Mouse (Mus musculus) limb, embryonic 11.5 days (tissue): ENCODE measurements at regions not wholly inside any gene's neighbourhood (a gene's known extent, or its start where the extent isn't known, plus 50 kb on each side); places are given as distances from the start of the nearest gene placed in this dataset.

ENCODE experiments used
- ATAC-seq: fragments of 200-750 bp; cut with Nextera tagmentation; 2 replicates; pipeline ENCODE4 v1.8.0; 2017; ENCODE audit warnings: low read depth; ENCODE audit not compliant: insufficient number of reproducible peaks, low FRiP score, low TSS enrichment
- DNase-seq: peaks from one replicate; pipeline ENCODE4 v3.0.0-alpha.2; 2015; ENCODE audit warnings: low spot score
- H3K27ac ChIP-seq: fragments of 300-500 bp; sonication (generic); replicated peaks from 2 replicates; pipeline ENCODE4 v1.5.1; 2014; ENCODE audit warnings: low read depth, mild to moderate bottlenecking, low read length
- H3K27me3 ChIP-seq: fragments of 300-500 bp; sonication (generic); 2 replicates; pipeline ENCODE4 v1.6.1; 2014; ENCODE audit warnings: mild to moderate bottlenecking, low read length, mixed read lengths; ENCODE audit not compliant: control insufficient read depth, insufficient read depth
- H3K36me3 ChIP-seq: fragments of 300-500 bp; sonication (generic); 2 replicates; pipeline ENCODE4 v1.6.1; 2014; ENCODE audit warnings: mild to moderate bottlenecking, low read length, moderate library complexity, mixed read lengths; ENCODE audit not compliant: control insufficient read depth, insufficient read depth
- H3K4me1 ChIP-seq: fragments of 300-500 bp; sonication (generic); 2 replicates; pipeline ENCODE4 v1.6.1; 2014; ENCODE audit warnings: low read length, mixed read lengths; ENCODE audit not compliant: control insufficient read depth, insufficient read depth
- H3K4me2 ChIP-seq: fragments of 300-500 bp; sonication (generic); 2 replicates; pipeline ENCODE4 v1.6.1; 2014; ENCODE audit warnings: low read depth, mild to moderate bottlenecking, moderate library complexity; ENCODE audit not compliant: severe bottlenecking
- H3K4me3 ChIP-seq: fragments of 300-500 bp; sonication (generic); 2 replicates; pipeline ENCODE4 v1.5.1; 2014; ENCODE audit warnings: low read depth, low read length
- H3K9ac ChIP-seq: fragments of 300-500 bp; sonication (generic); 2 replicates; pipeline ENCODE4 v1.6.1; 2014; ENCODE audit warnings: mild to moderate bottlenecking, low read length
- H3K9me3 ChIP-seq: fragments of 300-500 bp; sonication (generic); 2 replicates; pipeline ENCODE4 v1.6.1; 2016; ENCODE audit warnings: low read length; ENCODE audit not compliant: control insufficient read depth
- WGBS: fragments of 180-500 bp; shearing (Covaris S2); extraction: QIAGEN DNeasy Blood & Tissue Kit; methylation state at CpG from one replicate; pipeline ENCODE4 v1.1.7; 2014; 5-methylcytosine and 5-hydroxymethylcytosine counted together

DNA sequence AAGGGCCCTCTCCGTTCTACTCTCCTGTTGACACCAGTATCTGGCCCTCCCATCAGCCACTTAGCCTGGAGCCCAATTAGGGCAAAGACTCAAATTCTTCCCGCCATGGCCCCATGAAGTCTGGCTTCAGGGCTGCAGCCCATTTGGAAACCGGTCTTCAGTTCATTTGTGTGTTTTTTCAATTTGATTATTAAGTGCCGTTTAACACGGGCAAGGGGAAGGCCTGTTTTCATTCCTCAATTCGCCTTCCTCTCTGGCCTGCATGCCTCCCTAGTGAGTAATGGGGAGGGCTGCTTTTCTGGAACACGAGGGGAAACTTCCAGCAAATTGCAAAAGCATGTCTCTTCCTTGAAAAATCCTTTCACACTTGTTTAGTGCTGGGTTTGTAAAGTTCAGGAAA lies 89.1 kb upstream of the Rbpj start:
- no peak overlapping the region for H3K4me2 ChIP-seq
- no peaks in the 10 kb centered on the region for H3K36me3 ChIP-seq
- no peaks in the 10 kb centered on the region for H3K27me3 ChIP-seq
- H3K9ac ChIP-seq, result no peak overlapping the region
- H3K4me1 ChIP-seq, result peaks cover 30% of the 10 kb centered on the region
- H3K9me3 ChIP-seq, result no peaks in the 10 kb centered on the region
- no peak for ATAC-seq
- no peak overlapping the region for H3K4me3 ChIP-seq
- H3K27ac ChIP-seq, result no peak overlapping the region
- WGBS, result 8% methylated on average over 7 of the region's 7 CpGs
- DNase-seq, result peak; percentile 47

DNA sequence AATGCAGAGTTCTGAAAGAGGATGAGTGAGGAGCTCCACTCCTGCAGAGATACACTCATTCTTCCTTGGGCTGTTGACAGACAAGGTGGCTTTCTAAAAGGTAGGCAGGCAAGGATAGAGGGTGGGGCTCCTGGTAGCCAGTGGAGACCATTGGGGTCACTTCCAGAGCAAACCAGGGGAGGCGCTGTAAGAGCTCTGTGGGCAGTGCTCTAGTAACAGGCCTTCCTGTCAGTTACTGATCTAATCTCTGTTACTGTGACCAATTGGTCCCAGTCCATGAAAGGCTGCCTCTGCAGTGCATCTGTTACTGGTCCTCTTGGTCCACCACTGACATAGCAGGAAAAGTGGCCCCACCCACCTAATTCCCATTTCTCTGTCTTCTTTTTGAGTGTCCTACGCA lies 88.3 kb upstream of the Rbpj start:
- ATAC-seq (no peak), DNase-seq (no peak)
- Histone ChIP-seq H3K27ac (no peak overlapping the region), H3K4me1 (peaks cover 30% of the 10 kb centered on the region), H3K9me3 (no peaks in the 10 kb centered on the region), H3K27me3 (no peaks in the 10 kb centered on the region), H3K4me3 (no peak overlapping the region), H3K4me2 (no peak overlapping the region), H3K9ac (no peak overlapping the region), H3K36me3 (no peaks in the 10 kb centered on the region)
- WGBS, result 75% methylated on average over 2 of the region's 2 CpGs

DNA sequence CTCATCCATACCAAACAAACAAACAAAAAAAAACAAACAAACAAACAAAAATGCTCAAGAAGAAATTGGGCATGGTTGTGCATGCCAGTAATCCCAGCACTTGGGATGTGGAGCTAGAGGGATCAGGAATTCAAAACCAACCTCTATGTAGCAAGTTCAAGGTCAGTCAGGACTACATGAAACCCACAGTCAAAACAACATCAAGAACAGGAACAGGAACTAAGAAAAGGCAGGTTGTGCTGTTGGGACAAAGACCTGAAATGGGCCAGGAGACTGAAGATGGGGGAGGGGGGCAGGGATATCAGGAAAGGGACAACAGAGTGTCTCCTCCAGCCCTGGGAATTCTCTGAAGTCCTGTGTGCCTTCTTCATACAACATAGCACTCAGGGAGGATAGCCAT lies 87.8 kb upstream of the Rbpj start:
- Histone ChIP-seq H3K27ac (no peak overlapping the region), H3K4me1 (peaks cover 30% of the 10 kb centered on the region), H3K9ac (no peak overlapping the region), H3K9me3 (no peaks in the 10 kb centered on the region), H3K27me3 (no peaks in the 10 kb centered on the region), H3K4me2 (no peak overlapping the region), H3K4me3 (no peak overlapping the region), H3K36me3 (no peaks in the 10 kb centered on the region)
- ATAC-seq (no peak), DNase-seq (no peak)

DNA sequence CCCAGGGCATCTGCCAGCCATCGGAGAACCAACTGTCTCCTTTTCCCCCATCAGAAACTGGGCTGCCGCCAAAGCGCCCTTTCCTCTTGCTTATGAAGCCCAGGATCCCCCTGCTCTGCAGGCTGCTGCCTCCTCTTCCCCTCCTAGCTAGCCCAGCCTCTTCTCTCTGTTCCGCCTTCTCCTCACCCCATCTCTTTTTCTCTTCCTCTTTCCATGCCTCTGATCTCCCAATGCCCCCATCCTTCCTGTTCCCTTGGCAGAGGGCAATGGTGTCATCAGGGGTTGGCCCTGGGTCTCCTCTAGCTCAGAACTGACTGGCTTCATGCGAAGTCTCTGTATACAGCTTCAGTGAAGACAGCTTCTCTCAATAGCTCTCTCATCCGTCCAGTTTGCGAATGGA lies 87.4 kb upstream of the Rbpj start:
- WGBS, result 92% methylated on average over 7 of the region's 7 CpGs
- no peak overlapping the region for H3K4me3 ChIP-seq
- H3K36me3 ChIP-seq, result no peaks in the 10 kb centered on the region
- no peak for DNase-seq
- H3K9me3 ChIP-seq, result no peaks in the 10 kb centered on the region
- no peak overlapping the region for H3K27ac ChIP-seq
- no peaks in the 10 kb centered on the region for H3K27me3 ChIP-seq
- H3K4me1 ChIP-seq, result peaks cover 26% of the 10 kb centered on the region
- H3K9ac ChIP-seq, result no peak overlapping the region
- no peak overlapping the region for H3K4me2 ChIP-seq
- no peak for ATAC-seq

DNA sequence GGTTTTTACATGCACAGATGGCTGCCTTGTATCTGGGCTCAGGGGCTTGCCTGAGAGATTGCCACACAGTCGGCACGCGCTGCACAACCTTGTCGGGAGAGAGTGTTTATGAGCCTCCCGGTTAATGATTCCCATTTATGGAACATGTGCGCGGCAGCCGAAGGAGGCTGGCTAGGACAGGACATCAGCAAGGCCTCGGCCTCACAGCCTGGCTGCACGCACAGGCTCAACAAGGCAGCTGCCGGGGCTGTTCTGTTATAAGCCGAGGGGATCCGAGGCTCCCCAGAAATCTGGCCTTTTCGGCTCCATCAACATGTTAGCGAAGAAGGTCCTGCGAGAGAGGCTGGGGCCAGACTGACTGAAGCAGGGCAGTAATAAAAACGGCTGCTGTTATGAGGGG lies 86.3 kb upstream of the Rbpj start:
- peaks cover 26% of the 10 kb centered on the region for H3K4me1 ChIP-seq
- no peaks in the 10 kb centered on the region for H3K36me3 ChIP-seq
- H3K27me3 ChIP-seq, result no peaks in the 10 kb centered on the region
- no peak overlapping the region for H3K4me3 ChIP-seq
- H3K27ac ChIP-seq, result peak overlapping the region; percentile 69; the same call in 1 of the 2 replicates
- no peak overlapping the region for H3K9ac ChIP-seq
- no peaks in the 10 kb centered on the region for H3K9me3 ChIP-seq
- H3K4me2 ChIP-seq, result peak overlapping the region; percentile 10; the same call in 1 of the 2 replicates
- DNase-seq (peak; percentile 86), ATAC-seq (peak; percentile 73)
- 12% methylated on average over 17 of the region's 17 CpGs for WGBS

DNA sequence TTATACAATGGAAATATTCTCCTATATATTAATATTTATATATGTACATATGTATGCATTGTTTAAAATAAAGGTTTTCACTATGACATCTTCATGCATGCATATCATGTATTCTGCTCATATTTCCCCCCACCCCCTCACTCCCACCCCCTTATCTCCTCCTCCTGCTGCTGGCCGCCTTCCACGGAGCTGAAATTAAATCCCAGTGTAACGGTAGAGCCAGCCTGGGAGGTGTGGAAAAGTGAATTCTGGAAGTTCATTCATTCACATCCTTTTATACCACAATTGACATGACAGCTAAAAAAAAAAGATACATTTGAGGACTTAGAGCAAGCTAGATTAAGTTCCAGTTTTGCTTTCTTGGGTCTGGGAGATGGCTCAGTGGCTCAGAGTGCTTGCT lies 85.7 kb upstream of the Rbpj start:
- DNase-seq (no peak), ATAC-seq (no peak)
- Histone ChIP-seq H3K9me3 (no peaks in the 10 kb centered on the region), H3K4me1 (peaks cover 24% of the 10 kb centered on the region), H3K4me3 (no peak overlapping the region), H3K27ac (0 out of 2 replicates have a peak overlapping the region, but pooled peaks have one; percentile 69), H3K4me2 (no peak overlapping the region), H3K36me3 (no peaks in the 10 kb centered on the region), H3K9ac (no peak overlapping the region), H3K27me3 (no peaks in the 10 kb centered on the region)
- WGBS, result 31% methylated on average over 3 of the region's 3 CpGs

DNA sequence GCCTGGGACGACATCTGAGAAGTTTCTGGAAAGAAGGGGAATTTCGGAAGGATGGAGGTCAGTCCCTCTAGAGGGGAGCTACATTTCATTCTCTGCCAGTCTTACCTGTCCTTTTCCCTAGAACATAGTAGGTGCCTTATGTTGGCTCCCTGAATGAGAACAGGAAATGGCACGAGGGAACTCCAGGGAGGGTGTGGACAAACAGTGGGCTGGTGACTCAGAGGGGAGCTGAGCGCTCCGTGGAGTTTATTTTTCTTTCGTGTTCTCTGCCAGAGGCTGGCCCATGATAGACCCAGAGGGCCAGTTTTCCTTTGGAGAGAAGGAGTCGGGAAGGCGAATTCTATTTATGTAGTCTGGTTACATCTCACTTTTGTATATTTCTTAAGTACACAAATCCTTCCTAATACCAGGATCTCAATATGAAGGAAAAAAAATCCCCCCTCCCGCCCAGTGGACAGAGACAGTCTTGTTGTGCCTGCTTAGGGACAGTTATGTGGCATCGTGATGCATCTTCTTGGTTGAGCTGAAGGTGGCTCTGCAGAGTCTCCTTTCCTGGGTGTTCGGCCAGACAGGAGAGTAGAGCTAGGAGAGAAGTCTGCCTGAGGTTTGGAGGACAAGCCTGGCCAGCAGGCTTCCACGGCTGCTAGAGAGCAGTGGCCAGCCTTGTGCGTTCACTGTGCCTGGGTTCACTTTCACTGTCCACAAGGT lies 84.3 kb upstream of the Rbpj start:
- Histone ChIP-seq H3K36me3 (no peaks in the 10 kb centered on the region), H3K9me3 (no peaks in the 10 kb centered on the region), H3K4me3 (no peak overlapping the region), H3K4me1 (peaks cover 23% of the 10 kb centered on the region; the same call in 1 of the 2 replicates), H3K4me2 (no peak overlapping the region), H3K27ac (no peak overlapping the region), H3K9ac (no peak overlapping the region), H3K27me3 (no peaks in the 10 kb centered on the region)
- DNase-seq, result no peak
- 70% methylated on average over 13 of the region's 13 CpGs for WGBS
- no peak for ATAC-seq

DNA sequence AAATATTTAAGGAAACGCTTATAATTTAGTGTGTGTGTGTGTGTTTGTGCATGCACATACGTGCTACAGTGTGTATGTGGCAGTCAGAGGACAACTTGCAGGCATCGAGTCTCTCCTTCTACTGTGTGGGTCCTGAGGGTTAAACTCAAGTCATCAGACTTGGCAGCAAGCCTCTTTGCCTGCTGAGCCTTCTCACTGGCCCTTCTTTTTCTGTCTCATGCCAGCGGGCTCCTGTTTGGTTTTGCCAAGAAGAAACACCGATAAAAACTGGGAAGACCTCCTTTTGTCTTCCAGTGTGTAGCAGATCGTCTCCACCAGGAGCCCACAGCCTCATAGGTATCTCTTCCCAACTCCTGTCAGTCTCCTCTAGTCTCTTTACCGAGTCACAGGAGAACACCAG lies 81.9 kb upstream of the Rbpj start:
- Histone ChIP-seq H3K36me3 (no peaks in the 10 kb centered on the region), H3K4me2 (no peak overlapping the region), H3K9me3 (no peaks in the 10 kb centered on the region), H3K4me3 (no peak overlapping the region), H3K9ac (no peak overlapping the region), H3K27ac (no peak overlapping the region), H3K4me1 (peaks cover 13% of the 10 kb centered on the region; the same call in 1 of the 2 replicates), H3K27me3 (no peaks in the 10 kb centered on the region)
- 92% methylated on average over 7 of the region's 7 CpGs for whole genome bisulfite sequencing
- DNase-seq, result no peak
- ATAC-seq, result no peak
